Mouse (Mus musculus) liver, embryonic 14.5 days (tissue): ENCODE data around the gene Rcbtb2. TPM values are rescaled to one million over a fixed set of nuclear protein-coding genes. Genes with fewer than 3 reads are reported as not detected.

Source experiments
- ATAC-seq: fragments of 200-750 bp; cut with Nextera tagmentation; 2 replicates; pipeline ENCODE4 v1.8.0; 2017; ENCODE audit warnings: moderate number of reproducible peaks, mild to moderate bottlenecking, moderate library complexity; ENCODE audit not compliant: insufficient read depth
- DNase-seq, 3 experiments: peaks; one replicate each; pipeline ENCODE4 v3.0.0-alpha.2; 2012 to 2013; ENCODE audit warnings: low read depth in 3 of 3, low spot score in 3 of 3
- H3K27ac ChIP-seq: fragments of 300-500 bp; sonication (generic); 2 replicates; pipeline ENCODE4 v1.5.1; 2014; ENCODE audit warnings: moderate library complexity, mild to moderate bottlenecking, control low read depth, inconsistent platforms
- H3K27me3 ChIP-seq: fragments of 300-500 bp; sonication (generic); 2 replicates; pipeline ENCODE4 v1.6.1; 2014; ENCODE audit warnings: mild to moderate bottlenecking, low read length, moderate library complexity; ENCODE audit not compliant: control insufficient read depth, insufficient read depth
- H3K36me3 ChIP-seq: fragments of 300-500 bp; sonication (generic); replicated peaks from 2 replicates; pipeline ENCODE4 v1.6.1; 2014; ENCODE audit warnings: low read depth; ENCODE audit not compliant: control insufficient read depth, insufficient read depth
- H3K4me1 ChIP-seq, 2 experiments: fragments of 200-500 bp in 1 of 2; fragments of 300-500 bp in 1 of 2; sonication (generic) in 1 of 2; replicated peaks; 2 replicates each; pipeline ENCODE4 v1.6.1; 2012 to 2014; ENCODE audit warnings: antibody characterized with exemption in 1 of 2, inconsistent platforms in 1 of 2, low read length in 1 of 2; ENCODE audit not compliant: control insufficient read depth in 2 of 2, insufficient read depth in 2 of 2
- H3K4me2 ChIP-seq: fragments of 300-500 bp; sonication (generic); 2 replicates; pipeline ENCODE4 v1.6.1; 2014; ENCODE audit warnings: low read depth, mild to moderate bottlenecking, control low read depth, moderate library complexity
- H3K4me3 ChIP-seq, 2 experiments: fragments of 200-500 bp in 1 of 2; fragments of 300-500 bp in 1 of 2; sonication (generic) in 1 of 2; 2 replicates each; pipeline ENCODE4 v1.5.1; 2012 to 2014; ENCODE audit warnings: low read depth in 2 of 2, low read length in 2 of 2, mild to moderate bottlenecking in 2 of 2, control low read depth in 1 of 2, inconsistent platforms in 1 of 2, moderate library complexity in 1 of 2; ENCODE audit not compliant: insufficient read depth in 1 of 2
- H3K9ac ChIP-seq: fragments of 300-500 bp; sonication (generic); replicated peaks from 2 replicates; pipeline ENCODE4 v1.6.1; 2014; ENCODE audit warnings: mild to moderate bottlenecking, control low read depth, moderate library complexity
- H3K9me3 ChIP-seq: fragments of 300-500 bp; sonication (generic); 2 replicates; pipeline ENCODE4 v1.6.1; 2016; ENCODE audit warnings: low read length, mixed read lengths; ENCODE audit not compliant: control insufficient read depth
- CTCF ChIP-seq: IDR thresholded peaks from 2 replicates; pipeline ENCODE4 v1.5.1; 2016; ENCODE audit warnings: antibody characterized with exemption, low read depth, control low read depth
- EP300 ChIP-seq: IDR thresholded peaks from 2 replicates; pipeline ENCODE4 v1.6.1; 2016; ENCODE audit warnings: antibody characterized with exemption, low read depth
- WGBS: fragments of 180-500 bp; shearing (Covaris S2); extraction: QIAGEN DNeasy Blood & Tissue Kit; methylation state at CpG from one replicate; pipeline ENCODE4 v1.1.7; 2014; ENCODE audit not compliant: insufficient replicate concordance; 5-methylcytosine and 5-hydroxymethylcytosine counted together
- polyA plus RNA-seq, 2 experiments: library from polyadenylated mRNA; depleted of rRNA in 1 of 2; stranded (reverse) in 1 of 2; unstranded in 1 of 2; fragments of >200 nt; fragmentation: Nextera tagmentation in 1 of 2; extraction: Ambion mirVana in 1 of 2; gene quantifications; 2 replicates each; pipeline versions ENCODE4 v1.2.1 to v1.2.3; 2012 to 2014

Gene Rcbtb2
- polyA plus RNA-seq, 2 experiments: 7.9 to 20.3 TPM

DNA sequence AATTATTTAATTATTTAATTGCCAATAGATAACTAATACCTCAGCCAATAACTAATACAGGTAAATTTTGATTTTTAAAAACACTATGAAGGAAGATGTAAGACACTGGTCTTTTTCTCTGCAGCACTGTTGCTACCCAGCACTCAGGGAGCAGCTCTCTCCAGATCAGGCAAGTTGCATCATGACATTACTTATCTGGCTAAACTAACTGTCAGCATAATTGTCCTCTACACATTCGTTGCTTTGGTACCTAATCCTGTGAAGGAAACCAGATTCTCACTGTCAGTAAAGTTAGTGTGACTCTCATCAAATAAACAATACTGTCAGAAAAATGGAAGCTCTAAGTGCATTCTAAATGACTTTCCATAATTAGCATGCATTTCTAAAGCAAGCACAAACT is 104.0 kb downstream of the Rcbtb2 start:
- H3K4me2 ChIP-seq: no peak overlapping the region
- no peak for ATAC-seq

DNA sequence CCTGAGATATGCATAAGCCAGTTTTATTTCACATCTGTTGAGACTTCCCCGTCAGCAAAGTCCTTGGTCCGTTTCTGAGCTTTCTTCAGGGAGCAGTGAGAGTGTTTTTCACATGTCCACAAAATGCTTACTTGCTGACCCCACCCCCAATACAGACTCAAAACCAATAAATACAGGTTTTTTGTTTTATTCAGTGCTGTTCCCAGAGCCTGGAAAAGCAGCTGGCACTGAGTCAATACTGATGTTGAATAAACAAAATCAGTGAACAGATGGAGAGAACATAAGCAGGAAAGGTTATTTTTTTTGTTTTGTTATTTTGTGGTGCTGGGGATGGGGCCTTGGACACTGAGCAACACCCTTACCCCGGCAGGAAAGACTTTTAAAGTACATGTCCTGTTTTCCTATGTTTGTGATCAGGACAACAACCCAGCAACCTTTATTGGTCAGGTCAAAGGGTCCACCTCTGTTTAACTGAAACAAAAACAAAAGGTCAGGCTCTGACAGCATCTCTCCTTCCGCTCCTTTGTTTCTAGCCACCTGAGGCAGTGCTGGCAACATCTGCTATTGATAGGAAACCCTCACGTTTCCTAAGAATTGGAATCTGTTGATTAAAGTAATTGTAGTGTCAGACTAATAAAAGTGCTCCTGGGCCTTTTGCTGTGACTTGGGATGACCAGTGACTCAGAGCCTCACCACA is 108.6 kb downstream of the Rcbtb2 start:
- ATAC-seq (no peak), DNase-seq (no peak)
- H3K4me1 ChIP-seq: peaks cover 11% of the 10 kb centered on the region in 2 experiments
- no peaks in the 10 kb centered on the region for H3K9me3 ChIP-seq
- 65% methylated on average over 5 of the region's 5 CpGs for WGBS
- no peak overlapping the region for H3K4me3 ChIP-seq
- H3K36me3 ChIP-seq: peaks cover 5% of the 10 kb centered on the region; the same call in 1 of the 2 replicates
- H3K4me2 ChIP-seq: no peak overlapping the region
- H3K9ac ChIP-seq: no peak overlapping the region
- no peak overlapping the region for H3K27ac ChIP-seq
- no peaks in the 10 kb centered on the region for H3K27me3 ChIP-seq
- TF ChIP-seq CTCF (no peak), EP300 (no peak)

More for the DNA sequence above, 104.0 kb downstream of the Rcbtb2 start:
- no peak for TF ChIP-seq CTCF
- no peak for TF ChIP-seq EP300
- H3K27me3 ChIP-seq: no peaks in the 10 kb centered on the region
- H3K9me3 ChIP-seq: no peaks in the 10 kb centered on the region
- peaks cover 5% of the 10 kb centered on the region; the same call in 1 of the 2 replicates for H3K36me3 ChIP-seq
- no peak for DNase-seq
- peaks cover 0 to 2% of the 10 kb centered on the region in 2 experiments; a peak in 1 of 4 replicates for H3K4me1 ChIP-seq
- no peak overlapping the region for H3K9ac ChIP-seq
- H3K27ac ChIP-seq: no peak overlapping the region
- WGBS: 19% methylated on average over 1 of the region's 1 CpGs
- no peak overlapping the region for H3K4me3 ChIP-seq

DNA sequence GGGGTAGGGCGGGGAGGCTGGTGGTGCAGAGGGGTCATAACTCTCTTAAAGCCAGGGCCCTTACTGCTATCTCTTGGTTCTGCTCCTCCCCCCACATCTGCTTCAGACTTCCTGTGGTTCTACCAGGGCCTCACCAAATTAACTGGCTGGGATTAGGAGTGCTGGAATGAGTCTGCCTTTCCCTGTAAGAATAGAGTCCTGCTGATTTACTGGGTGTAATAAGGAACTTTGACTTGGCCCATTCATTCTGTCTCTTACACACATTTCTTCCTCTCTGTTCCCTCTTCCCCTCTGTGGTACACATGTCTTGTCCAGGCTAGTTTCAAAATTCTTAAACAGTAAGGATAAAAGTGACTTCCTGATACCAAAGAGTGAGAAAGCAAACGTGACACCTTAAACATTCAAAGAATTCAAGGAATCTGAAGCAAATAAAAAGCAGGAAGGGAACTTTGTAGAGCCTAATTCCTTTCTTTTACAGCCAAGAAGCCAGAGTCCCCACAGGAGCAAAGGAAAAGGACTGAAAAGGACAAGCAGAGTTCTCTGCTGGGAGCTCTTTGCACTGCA is 111.7 kb downstream of the Rcbtb2 start:
- peaks cover 5% of the 10 kb centered on the region; the same call in 1 of the 2 replicates for H3K36me3 ChIP-seq
- no peak overlapping the region for H3K4me3 ChIP-seq
- ATAC-seq (peak; percentile 24; the same call in 1 of the 2 replicates), DNase-seq (no peak)
- H3K27ac ChIP-seq: no peak overlapping the region; the same call in 1 of the 2 replicates
- H3K9me3 ChIP-seq: no peaks in the 10 kb centered on the region
- TF ChIP-seq EP300 (no peak), CTCF (no peak)
- WGBS: 27% methylated on average over 2 of the region's 2 CpGs
- H3K4me2 ChIP-seq: peak overlapping the region; percentile 2; the same call in 1 of the 2 replicates
- no peaks in the 10 kb centered on the region for H3K27me3 ChIP-seq
- H3K9ac ChIP-seq: 0 out of 2 replicates have a peak overlapping the region, but pooled peaks have one; percentile 7
- H3K4me1 ChIP-seq: peaks cover 11 to 16% of the 10 kb centered on the region in 2 experiments

DNA sequence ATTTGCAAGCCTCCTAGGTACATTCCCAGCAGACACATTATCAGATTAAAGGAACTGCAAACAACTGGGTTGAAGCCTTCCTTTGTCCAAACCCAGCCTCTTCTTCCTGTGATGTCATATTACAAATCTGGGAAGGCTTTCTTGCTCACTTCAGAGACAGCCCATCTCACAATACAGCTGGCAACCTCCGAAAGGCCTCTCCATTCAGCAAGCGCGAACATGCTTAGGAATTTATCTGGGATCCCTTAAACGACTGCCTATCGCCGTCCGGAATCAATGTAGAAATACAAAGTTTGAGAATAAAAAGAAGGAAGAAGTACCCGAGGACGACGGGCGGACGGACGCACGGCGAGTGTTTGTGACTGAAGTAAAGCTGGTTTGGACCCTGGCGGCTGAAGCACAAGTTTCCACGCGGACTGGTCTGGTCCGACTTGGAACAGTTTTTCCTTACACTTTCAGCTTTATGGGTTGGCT is 115.0 kb downstream of the Rcbtb2 start, which contains the start of gene Lpar6:
Gene Lpar6, plus strand, starts transcription at position 48 of the 474 bp plus-strand sequence.
- Histone ChIP-seq H3K9ac (peak within 1 kb of the TSS; percentile 54), H3K9me3 (no peaks in the 10 kb centered on the region), H3K4me3 (peak within 1 kb of the TSS; percentile 57 to 93), H3K27me3 (no peaks in the 10 kb centered on the region), H3K4me1 (peaks cover 11 to 16% of the 10 kb centered on the region in 2 experiments), H3K4me2 (peak within 1 kb of the TSS; percentile 66), H3K27ac (peak within 1 kb of the TSS; percentile 36), H3K36me3 (no peaks in the 10 kb centered on the region)
- ATAC-seq: peak; percentile 30; the same call in 1 of the 2 replicates
- WGBS: 3% methylated on average over 19 of the region's 19 CpGs
- DNase-seq: no peak
- no peak for TF ChIP-seq EP300
- TF ChIP-seq CTCF: no peak
